Mouse (Mus musculus) gastrocnemius, postnatal 10 days (tissue): ENCODE measurements around the gene Oas1f. TPM values are rescaled to one million over a fixed set of nuclear protein-coding genes. Genes with fewer than 3 reads are reported as not detected.
"Not testable (repeated sequence)": the region's sequence is repeated elsewhere in the genome, so short reads cannot be mapped to it uniquely, and the experiment has no call there.

Experiments
- DNase-seq: peaks from one replicate; pipeline ENCODE4 v3.0.0; 2021; ENCODE audit warnings: mixed read lengths
- total RNA-seq, 2 experiments: library from RNA; stranded (reverse); gene quantifications; 2 replicates each; pipeline ENCODE4 v1.2.3; 2021

Gene Oas1f
- total RNA-seq, 2 experiments from 2014 or later: not detected

DNA sequence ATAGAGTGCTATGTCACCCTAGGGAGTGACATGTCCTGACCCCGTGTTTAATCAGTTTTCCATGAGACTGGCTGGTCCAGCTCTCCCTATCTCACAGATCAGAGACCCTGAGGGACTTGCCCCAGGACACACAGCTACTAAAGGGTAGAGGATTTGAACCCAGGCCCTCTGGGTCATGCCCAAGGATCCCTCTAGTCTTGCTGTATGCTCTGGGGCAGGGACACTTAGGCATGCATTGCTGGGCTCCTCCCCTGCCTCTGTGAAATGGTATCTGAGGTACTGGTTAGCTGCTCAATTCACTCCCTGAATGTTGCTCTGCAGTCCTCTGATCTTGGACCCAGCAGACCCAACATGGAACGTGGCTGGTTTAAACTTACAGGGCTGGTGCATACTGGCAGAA lies 24.3 kb downstream of the Oas1f start:
- DNase-seq: no peak

DNA sequence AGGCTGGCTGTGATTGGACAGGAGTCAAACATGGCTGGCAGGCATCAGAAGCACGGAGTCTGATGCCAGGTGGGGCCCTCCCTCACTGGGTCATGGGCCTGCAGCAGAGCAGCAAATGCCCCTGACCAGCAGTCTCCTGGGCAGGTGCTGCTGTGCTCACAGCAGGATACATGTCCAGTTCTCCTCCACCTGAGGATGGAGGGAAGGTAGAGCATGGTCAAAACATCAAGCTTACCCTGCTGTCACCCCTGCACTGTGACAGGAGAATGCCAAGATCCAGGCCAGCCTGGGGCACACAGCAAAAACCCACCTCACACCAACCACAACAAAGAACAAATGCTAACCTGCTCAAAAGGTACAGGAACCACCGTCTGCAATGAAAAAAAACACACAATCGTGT lies 29.7 kb downstream of the Oas1f start:
- not testable (repeated sequence) for DNase-seq

DNA sequence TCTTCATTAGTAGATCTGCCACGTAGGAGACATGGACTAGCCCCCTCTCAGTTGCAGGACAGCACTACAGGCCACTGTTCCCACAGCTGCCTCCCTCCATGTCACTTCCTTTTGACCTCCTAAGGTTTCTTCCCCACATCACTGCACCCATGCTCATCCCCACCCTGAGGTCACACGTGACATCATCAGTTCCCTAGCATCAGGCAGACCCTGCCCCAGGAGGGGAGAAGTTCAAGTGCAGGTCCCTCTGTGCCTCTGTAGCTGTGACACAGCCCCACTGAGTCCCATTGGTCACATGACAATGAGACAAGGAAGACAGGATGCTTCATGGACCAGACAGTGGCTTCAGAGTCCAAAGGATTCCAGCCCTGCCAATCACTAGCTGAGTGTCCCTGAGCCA lies 30.2 kb downstream of the Oas1f start:
- DNase-seq: not testable (repeated sequence)

DNA sequence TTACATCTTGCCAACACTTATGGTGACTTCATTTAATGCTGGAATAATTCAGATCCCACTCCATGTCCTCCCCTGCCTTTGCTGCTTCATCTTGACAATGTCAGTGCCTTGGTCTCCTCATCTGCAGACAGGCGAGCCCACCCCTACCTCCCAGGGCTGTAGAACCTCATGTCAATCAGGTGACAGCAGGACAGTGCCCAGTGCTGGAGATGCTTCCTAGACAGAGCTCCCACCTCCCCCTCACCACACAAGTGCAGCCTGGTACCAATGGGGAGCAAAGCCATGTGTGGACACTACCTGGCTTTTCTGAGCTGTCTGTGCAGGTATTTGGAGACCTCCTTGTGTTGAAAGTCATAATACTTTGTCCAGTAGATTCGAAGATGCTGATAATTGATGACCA lies 31.6 kb downstream of the Oas1f start:
- not testable (repeated sequence) for DNase-seq

DNA sequence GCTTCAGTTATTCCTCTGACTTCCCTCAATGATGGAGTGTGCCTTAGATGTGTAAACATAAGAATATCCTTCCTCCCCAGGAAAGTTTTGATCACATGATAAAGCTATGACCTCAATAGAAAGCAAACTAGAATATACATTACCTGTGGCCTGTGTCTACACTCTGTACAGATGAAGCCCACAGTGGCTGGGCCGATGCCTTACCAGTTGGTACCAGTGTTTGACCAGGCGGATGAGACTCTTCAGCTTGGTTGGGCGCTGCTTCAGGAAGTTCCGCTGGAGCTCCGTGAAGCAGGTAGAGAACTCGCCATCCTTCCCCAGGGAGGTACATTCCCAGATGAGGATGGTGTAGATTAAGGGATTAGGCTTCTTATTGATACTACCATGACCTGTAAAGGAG lies 34.5 kb downstream of the Oas1f start:
- DNase-seq: not testable (repeated sequence)

DNA sequence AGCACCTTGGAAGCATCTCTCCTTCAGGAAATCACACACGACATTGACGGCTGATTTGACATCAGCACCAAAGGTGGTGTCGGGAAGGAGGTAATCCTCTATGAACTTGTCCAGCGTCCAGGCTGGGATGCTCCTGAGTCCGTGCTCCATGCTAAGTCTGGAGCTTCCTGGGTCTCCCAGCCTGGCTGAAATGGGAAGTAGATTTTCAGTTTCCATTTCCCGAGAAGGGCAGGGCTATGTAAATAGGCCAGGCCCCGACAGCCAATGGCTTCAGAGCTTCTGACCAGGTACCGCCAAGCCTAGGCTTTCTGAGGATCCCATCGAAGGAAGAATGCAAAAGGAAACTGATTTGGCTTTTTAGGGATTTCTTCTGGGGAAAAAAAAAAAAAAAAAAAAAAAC lies 40.2 kb downstream of the Oas1f start, which contains the start of gene Oas1g:
Gene Oas1g (minus strand): TSS at position 201 of the 400 bp plus-strand sequence.
- not testable (repeated sequence) for DNase-seq

DNA sequence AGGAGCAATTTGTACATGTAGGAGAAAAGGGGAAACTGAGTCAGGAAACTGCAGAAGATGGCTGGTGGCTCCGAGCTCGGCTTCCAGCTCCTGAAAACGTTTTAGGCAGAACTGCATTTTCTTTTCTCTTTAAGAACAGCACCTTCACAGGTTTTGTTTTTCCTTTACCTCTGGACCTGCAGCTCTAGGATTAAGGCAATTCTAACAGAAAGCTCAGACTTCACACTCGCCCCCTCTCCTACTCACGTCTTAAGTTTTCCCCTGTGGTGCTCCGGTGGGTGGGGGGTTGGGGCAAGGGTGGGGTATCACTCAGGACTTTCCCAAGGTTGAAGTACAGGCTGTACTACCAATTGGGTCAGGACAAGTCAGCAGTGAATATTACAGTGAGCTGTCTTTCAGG lies 40.7 kb downstream of the Oas1f start:
- no peak for DNase-seq

DNA sequence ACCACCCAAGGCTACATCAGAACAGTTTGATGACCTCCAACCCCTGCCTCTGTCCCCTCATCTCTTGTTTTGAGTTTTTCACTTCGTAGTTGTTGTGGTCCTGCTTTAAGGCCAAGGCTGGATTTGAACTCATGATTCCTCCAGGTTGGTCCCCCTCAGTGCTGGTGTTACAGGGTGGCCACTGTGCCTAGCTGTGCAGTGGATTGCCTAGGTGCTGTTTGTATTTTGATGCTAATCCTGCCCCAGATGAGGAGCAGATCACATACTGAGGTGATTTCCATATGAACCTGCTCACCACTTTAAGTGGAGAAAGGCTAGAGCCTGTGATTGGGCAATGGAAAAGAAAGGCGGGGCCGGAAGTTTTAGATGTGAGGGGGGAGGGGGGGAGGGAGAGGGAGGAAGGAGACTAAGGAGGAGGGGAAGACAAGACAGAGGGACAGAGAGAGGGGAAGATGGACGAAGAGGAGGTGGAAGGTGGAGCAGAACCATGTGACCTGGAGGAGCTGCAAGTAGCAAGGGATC lies 41.2 kb downstream of the Oas1f start:
- not testable (repeated sequence) for DNase-seq

DNA sequence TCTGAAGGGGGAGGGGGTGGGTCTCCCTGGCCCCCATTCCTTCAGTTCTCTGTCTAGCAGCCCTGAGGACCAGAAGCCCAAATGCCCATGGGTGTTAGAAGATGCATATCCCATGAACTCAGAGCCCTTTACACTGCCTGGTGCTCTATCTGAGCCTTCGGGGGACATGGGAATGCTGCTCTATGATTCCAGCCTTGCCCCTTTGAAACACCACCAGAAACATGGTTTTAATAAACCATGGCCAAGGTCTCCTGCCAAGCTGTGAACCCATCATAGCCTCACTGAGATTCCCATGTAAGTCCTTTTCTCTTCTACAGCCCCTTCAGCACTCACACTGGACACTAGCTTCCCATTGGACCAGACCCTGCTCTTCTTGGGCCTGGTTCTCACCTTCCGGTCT lies 42.9 kb downstream of the Oas1f start:
- no peak for DNase-seq

DNA sequence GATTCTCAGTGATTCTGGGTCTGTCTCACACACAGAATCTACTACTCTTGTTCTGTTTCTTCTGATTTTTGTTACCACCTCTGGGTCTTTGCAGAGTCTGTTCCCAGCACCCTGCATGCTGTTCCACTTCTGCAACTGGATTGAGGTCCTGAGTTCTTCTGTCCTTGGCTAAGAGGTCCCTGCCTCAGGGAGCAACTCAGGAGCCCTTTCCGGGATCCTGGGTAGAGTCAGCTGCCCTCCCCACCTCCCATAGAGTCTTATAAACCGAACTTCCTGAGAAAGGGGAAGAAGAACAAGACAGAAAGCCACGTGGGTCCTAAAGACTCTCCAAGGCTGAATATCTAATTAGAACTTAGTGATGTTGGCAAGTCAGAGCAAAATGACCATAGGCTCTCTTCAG lies 43.8 kb downstream of the Oas1f start:
- DNase-seq: no peak

DNA sequence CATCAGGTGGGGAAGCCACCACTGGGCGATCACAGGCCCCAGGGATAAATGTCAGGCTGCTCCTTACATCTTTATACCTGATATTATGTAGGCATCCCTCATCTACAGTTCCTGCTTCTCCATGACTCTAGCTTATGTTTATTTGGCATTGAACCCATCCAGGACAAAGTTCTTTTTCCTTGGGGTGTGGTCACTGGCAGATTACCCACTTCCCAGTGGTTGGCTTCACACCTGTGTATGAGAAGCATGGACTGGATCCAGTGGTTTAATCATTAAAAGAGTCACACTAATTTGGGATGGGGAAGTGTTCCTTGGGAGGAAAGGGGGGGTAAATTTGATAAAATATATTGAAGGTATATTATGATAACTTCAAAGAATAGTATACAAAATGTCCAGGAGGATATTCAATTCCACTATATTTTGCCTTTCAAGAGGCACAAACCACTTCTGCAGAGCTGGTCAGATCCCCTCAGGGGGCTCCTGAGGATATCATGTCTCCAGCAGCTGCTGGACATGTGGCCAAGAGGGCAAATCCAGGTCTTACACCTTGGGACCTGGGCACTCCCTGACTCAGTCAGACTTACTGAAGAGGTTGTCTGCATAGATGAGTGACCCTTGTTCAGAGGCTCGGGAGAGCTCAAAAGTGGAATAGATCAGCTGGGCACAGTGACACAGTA lies 44.5 kb downstream of the Oas1f start:
- not testable (repeated sequence) for DNase-seq

DNA sequence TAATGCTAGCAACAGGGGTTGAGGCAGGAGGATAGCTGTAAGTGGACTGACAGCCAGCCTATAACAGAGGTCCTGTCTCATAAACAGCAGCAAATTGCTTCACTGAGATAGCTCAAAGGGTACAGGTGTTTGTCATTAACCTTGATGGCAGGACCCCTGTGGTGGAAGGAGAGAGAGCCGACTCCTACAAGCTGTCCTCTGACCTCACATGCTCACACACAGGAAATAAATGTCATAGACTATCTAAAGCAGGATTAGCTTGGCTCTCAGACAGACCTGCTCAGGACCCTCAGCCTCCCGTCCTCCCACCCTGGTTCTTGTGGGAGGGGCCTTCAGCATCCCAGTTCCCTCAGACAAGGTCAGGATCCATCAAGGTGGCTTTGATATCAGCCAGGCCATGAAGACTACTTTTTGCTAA lies 45.1 kb downstream of the Oas1f start:
- DNase-seq: no peak

DNA sequence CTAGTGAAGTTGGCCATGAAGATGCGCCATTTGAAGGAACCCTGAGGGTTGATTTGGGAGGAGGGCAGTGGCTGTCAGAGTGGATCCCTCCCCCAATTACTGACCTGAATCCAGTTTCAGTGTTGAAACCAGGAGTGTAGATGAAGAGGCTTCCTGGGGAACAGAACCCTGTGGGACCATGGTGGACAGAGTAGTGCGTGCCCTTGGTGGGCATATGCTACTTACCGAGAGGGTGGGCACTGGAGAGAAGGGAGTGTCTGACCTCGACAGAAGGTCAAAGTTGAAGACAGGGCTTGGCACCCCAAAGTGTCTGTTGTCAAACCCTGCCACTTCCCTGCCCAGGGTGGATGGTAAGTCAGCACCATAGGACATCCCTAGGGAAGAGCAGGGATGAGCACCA lies 46.7 kb downstream of the Oas1f start:
- DNase-seq: not testable (repeated sequence)

DNA sequence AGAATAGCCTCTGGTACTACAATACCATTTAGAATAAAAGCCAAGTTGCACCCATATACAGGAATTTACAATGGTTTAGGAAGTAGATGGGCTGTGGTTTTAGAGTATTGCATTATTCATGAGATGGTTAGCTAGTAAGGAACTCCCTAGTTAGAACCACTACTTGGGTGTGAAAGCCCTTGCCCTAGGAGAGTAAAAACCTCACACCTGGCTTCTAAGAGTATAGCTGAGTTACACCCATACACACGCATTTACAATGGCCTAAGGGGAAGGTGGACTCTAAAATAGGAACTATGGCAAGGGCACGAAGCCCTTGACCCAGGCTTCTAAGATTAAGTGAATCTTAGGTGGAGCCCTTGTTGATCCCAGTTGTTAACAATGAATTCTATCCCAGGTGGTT lies 47.5 kb downstream of the Oas1f start:
- DNase-seq: not testable (repeated sequence)

DNA sequence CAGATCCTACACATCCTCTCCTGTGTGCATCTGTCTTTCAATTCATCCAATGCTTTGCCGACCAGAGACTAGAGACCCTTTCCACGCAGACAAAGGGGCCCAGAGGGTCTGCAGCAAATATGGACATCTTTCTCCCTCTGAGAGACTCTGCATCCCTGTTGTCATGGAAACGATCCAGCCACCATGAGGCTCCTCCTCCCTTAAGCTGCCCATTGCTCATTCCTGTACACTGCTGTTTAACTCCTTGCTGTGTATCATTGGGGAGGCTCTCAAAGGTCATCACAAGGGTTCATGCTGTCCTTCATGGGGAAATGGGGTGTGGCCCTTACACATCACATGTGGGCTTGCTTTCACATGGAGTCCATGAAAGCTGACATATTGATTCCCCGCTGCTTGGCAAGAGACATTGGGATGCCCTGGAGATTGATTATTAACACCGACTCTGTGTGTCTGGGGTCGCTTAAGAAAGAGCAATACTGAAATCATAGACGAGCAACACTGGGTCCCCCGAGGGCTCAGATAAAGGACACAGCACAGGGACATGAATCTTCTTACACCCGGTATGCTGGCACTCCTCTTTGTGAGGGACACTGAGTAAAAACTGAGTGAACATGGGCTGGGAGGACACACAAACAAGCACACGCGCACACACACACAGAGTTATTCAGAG lies 48.2 kb downstream of the Oas1f start:
- DNase-seq: no peak

DNA sequence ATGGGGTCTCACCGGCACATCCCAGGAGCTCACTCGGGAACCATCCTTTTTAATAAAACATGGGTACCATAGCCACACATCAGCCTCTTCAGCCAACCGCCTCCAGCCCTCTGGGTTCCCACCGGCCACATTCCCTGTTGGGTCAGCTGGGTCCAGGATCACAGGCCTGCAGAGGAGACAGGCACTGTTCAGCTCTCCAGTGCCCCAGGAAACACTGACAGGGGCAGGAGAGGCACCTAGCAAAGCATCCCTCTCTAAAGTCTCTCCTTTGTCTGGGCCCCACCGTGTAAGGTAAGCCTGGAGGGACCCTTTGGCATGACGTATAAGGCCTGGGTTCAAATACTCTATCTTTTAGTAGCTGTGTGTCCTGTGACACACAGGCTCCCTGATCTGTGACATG lies 51.1 kb downstream of the Oas1f start:
- DNase-seq: no peak

DNA sequence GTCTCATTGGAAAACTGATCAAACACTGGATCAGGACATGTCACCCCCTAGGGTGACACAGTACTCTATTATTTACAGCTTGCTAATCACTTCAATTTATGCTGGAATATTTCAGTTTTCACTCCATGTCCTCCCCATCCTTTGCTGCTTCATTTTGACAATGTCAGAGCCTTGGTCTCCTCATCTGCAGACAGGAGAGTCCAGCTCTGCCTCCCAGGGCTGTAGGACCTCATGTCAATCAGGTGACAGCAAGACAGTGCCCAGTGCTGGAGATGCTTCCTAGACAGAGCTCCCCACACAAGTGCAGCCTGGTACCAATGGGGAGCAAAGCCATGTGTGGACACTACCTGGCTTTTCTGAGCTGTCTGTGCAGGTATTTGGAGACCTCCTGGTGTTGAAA lies 51.6 kb downstream of the Oas1f start:
- DNase-seq: no peak

DNA sequence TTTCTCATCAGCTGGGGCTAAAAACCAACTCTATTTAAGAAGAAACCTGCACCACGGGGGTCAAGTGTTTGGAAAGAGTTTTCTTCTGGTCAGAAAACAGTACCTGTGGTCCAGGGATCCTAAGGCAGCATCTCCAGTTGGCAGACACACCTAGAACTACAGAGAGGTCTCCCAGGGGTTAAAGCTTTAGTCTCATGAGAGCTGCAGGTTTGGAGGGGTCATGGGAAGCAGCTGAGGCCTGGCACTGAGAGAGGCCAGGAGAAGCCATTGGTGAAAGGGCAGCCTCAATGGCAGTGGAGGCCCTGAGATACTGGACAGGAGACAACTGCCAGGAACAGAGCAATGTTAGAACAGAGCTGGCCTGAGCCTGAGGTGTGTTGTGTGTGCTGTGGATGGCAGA lies 53.5 kb downstream of the Oas1f start:
- DNase-seq: no peak

DNA sequence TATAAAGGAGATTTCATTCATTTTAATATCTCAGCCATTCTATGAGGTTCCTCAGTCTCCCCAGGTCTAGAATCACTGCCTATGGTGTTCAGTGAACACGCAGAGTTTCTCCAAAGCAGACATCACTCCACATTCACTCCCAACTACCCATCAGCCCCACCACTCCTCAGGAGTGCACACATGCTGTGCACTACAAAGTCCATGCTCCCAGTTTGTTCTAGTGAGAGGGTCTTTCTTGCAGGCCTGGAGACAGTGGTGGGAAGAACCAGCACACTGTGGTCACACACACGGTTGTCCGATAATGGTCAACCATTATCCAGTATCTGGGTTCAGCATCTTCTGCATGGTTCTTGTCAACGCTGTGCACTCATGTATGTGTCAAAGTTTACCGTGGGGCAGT lies 54.9 kb downstream of the Oas1f start:
- DNase-seq: no peak

DNA sequence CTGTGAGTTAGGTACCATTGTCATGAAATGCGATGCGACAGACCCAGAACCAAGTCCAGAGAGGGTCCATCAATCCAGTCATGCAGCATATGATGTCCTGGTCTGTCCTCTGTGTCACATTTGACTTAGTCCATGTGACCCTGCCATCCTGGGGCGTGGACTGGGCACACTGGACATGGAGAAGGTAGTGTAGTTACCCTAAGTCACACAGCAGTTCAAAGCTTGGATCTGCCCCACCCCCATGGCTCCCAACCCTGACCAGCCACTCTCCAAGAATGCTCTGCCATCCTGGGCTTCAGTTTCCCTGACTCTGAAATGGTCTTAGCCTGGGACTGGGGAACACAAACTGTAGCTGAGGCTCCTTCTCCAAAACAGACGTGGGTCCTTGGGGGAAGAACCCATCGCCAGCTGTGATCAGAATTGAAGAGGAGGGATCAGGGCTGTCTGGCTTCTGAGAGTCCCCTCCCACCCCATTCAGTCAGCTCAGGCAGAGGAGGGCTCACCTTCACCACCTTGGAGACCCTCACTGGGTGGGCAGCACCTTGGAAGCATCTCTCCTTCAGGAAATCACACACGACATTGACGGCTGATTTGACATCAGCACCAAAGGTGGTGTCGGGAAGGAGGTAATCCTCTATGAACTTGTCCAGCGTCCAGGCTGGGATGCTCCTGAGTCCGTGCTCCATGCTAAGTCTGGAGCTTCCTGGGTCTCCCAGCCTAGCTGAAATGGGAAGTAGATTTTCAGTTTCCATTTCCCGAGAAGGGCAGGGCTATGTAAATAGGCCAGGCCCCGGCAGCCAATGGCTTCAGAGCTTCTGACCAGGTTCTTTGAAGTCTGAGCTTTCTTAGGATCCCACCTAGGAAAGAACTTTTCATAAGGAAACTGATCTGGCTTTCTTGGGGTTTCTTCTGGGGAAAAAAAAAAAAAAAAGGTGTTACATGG lies 59.9 kb downstream of the Oas1f start, which contains the start of gene Oas1a:
Gene Oas1a (minus strand): TSS at position 731 of the 943 bp plus-strand sequence.
- not testable (repeated sequence) for DNase-seq
